ENCODE assay signal across 9 mouse cellular contexts in genomic region chr3:87499072-87499471, GRCm38 (mm10). TPM values are rescaled to one million over a fixed set of nuclear protein-coding genes. Genes with fewer than 3 reads are reported as not detected.
DNase-seq lines count a peak whose midpoint lies in the region; ATAC-seq and TF ChIP-seq lines count a peak whose summit lies in the region.
"Had no signal": no experiment of that assay in that cellular context is flagged by ENCODE, and none has a peak within 500 bp of the region (broad histone marks: within the 10 kb centered on the region; RNA-seq: fewer than 3 reads in every experiment).

No protein-coding gene starts in this region.

- 5% methylated on average over 3 of the region's 3 CpGs for WGBS in kidney, postnatal 0 days

- peak; percentile 95 for TF ChIP-seq CTCF in kidney, postnatal 0 days (IDR thresholded peaks at IDR 0.05; ENCODE audit: low read depth)

- no peak overlapping the region for H3K4me2 ChIP-seq in kidney, postnatal 0 days (ENCODE audit: low read length)
- H3K4me2 ChIP-seq: hindbrain, embryonic 15.5 days had no signal

- no peak overlapping the region for H3K4me3 ChIP-seq in kidney, postnatal 0 days (replicated peaks; ENCODE audit: low read depth, low read length)
- H3K4me3 ChIP-seq: hindbrain, embryonic 15.5 days had no signal

- H3K27ac ChIP-seq in kidney, postnatal 0 days = no peak overlapping the region
- H3K27ac ChIP-seq: hindbrain, embryonic 15.5 days had no signal

- no peak overlapping the region for H3K9ac ChIP-seq in kidney, postnatal 0 days (ENCODE audit: low read depth, low read length)
- H3K9ac ChIP-seq: hindbrain, embryonic 15.5 days had no signal

- H3K9me3 ChIP-seq in kidney, postnatal 0 days (replicated peaks; ENCODE audit: low read length) = no peaks in the 10 kb centered on the region
- H3K9me3 ChIP-seq: hindbrain, embryonic 15.5 days had no signal

- DNase-seq in CD4-positive helper T cell, adult 2 months (ENCODE audit: low read depth, low spot score) = peak; percentile 70
- peak; percentile 86 for DNase-seq in NIH3T3 (ENCODE audit: low read depth)
- DNase-seq in cerebellum, adult 9-10 months = peak; percentile 46
- DNase-seq in frontal cortex, postnatal 14 days (ENCODE audit: low spot score in 2 of 2) = peak; percentile 48 to 83
- DNase-seq in kidney, postnatal 0 days (ENCODE audit: low spot score) = peak; percentile 86
- DNase-seq in lung, adult 18-20 months = peak; percentile 61 to 66
- peak; percentile 67 for DNase-seq in ovary, postnatal 14 days (ENCODE audit: low spot score)
- DNase-seq in thymus, postnatal 10 days (ENCODE audit: low spot score in 2 of 2) = peak; percentile 55 to 69

- no peak for ATAC-seq in kidney, postnatal 0 days (replicated peaks; ENCODE audit: low FRiP score, low read depth)

- no peaks in the 10 kb centered on the region for H3K4me1 ChIP-seq in kidney, postnatal 0 days (replicated peaks; ENCODE audit: insufficient read depth, low read length)
- H3K4me1 ChIP-seq: hindbrain, embryonic 15.5 days had no signal

- no peaks in the 10 kb centered on the region for H3K27me3 ChIP-seq in kidney, postnatal 0 days (ENCODE audit: insufficient read depth, low read length)
- H3K27me3 ChIP-seq: hindbrain, embryonic 15.5 days had no signal

- no peaks in the 10 kb centered on the region for H3K36me3 ChIP-seq in kidney, postnatal 0 days (ENCODE audit: insufficient read depth, low read length)
- H3K36me3 ChIP-seq: hindbrain, embryonic 15.5 days had no signal

RNA-seq across cellular contexts. Expression of gene Etv3, which starts 26.1 kb away (rescaled TPM):
- 10.2 and 10.9 TPM in 2 replicates for polyA plus RNA-seq in kidney, postnatal 0 days (2015; fragmentation: Nextera tagmentation; extraction: Ambion mirVana)
